Mouse (Mus musculus): ENCODE measurements around the gene Lmtk2.
A peak's percentile ranks its signal among the peaks of the same experiment; 100 is the strongest.

Lmtk2 gene

GRCm38 (mm10) chr5:144182542-144183247 lies 82.5 kb downstream of the Lmtk2 start:
- no peak for DNase-seq

GRCm38 (mm10) chr5:144183248-144183559 lies 83.0 kb downstream of the Lmtk2 start:
- no peak for DNase-seq

GRCm38 (mm10) chr5:144183647-144184335 lies 83.6 kb downstream of the Lmtk2 start:
- DNase-seq, result no peak

- no peak for DNase-seq
Measured at GRCm38 (mm10) chr5:144184350-144185045, 84.3 kb downstream of the Lmtk2 start.

GRCm38 (mm10) chr5:144188422-144188821 lies 88.2 kb downstream of the Lmtk2 start:
- no peak for DNase-seq

GRCm38 (mm10) chr5:144189327-144189726 lies 89.1 kb downstream of the Lmtk2 start:
- no peak for DNase-seq

GRCm38 (mm10) chr5:144189950-144190583 lies 89.8 kb downstream of the Lmtk2 start, which contains the start of gene Bhlha15:
Gene Bhlha15, plus strand, starts transcription at chr5:144190286.
- DNase-seq, result peak; percentile 75

GRCm38 (mm10) chr5:144191026-144191425 lies 90.8 kb downstream of the Lmtk2 start:
- DNase-seq, result peak; percentile 45

- no peak for DNase-seq
Measured at GRCm38 (mm10) chr5:144192673-144193072, 92.4 kb downstream of the Lmtk2 start.

GRCm38 (mm10) chr5:144194416-144194815 lies 94.2 kb downstream of the Lmtk2 start:
- no peak for DNase-seq

- no peak for DNase-seq
Measured at GRCm38 (mm10) chr5:144195567-144195966, 95.3 kb downstream of the Lmtk2 start.

- no peak for DNase-seq
Measured at GRCm38 (mm10) chr5:144200616-144201015, 100.4 kb downstream of the Lmtk2 start.

GRCm38 (mm10) chr5:144202430-144202829 lies 102.2 kb downstream of the Lmtk2 start:
- DNase-seq, result no peak

GRCm38 (mm10) chr5:144203398-144203959 lies 103.2 kb downstream of the Lmtk2 start:
- DNase-seq, result no peak

GRCm38 (mm10) chr5:144204303-144204702 lies 104.1 kb downstream of the Lmtk2 start:
- no peak for DNase-seq

GRCm38 (mm10) chr5:144204911-144205310 lies 104.7 kb downstream of the Lmtk2 start:
- peak; percentile 55 for DNase-seq

GRCm38 (mm10) chr5:144206069-144206468 lies 105.8 kb downstream of the Lmtk2 start:
- no peak for DNase-seq

- DNase-seq, result peak; percentile 62
Measured at GRCm38 (mm10) chr5:144207478-144207877, 107.2 kb downstream of the Lmtk2 start.

- peak; percentile 69 for DNase-seq
Measured at GRCm38 (mm10) chr5:144214453-144214852, 114.2 kb downstream of the Lmtk2 start.

- no peak for DNase-seq
Measured at GRCm38 (mm10) chr5:144215992-144216391, 115.8 kb downstream of the Lmtk2 start.

- DNase-seq, result no peak
Measured at GRCm38 (mm10) chr5:144218061-144218460, 117.8 kb downstream of the Lmtk2 start.

GRCm38 (mm10) chr5:144219306-144219705 lies 119.1 kb downstream of the Lmtk2 start:
- no peak for DNase-seq

GRCm38 (mm10) chr5:144219936-144220335 lies 119.7 kb downstream of the Lmtk2 start:
- DNase-seq, result no peak
